Mouse (Mus musculus): ENCODE data around the gene Fam117a.

DNA sequence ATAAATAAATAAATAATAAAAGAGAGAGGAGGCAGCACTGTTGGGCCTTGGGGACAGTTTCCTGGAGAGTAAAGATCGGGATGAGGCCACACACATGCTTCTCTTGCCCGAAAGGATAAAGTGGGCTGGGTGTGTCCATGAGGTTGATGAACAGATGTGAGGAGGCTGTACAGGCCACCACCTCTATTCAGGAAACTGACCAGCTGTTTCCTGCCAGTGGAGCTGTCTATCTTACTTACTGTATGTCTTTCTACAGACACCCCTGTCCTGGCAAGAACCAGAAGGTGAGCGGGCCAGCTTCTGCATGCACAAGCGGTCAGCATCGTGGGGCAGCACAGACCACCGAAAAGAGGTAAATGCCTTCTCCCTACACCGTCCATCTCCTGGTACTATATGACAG, 34.4 kb downstream of the Fam117a start:
- TF ChIP-seq POLR2A (IDR thresholded peaks at IDR 0.05; ENCODE audit: borderline replicate concordance, extremely low read depth, low read depth, low read length) (no peak), CTCF (IDR thresholded peaks at IDR 0.05; ENCODE audit: insufficient read depth, low read length) (no peak)
